Mouse (Mus musculus): Measurements from ENCODE around the gene Prr7.

The Prr7 gene

GRCm38 (mm10) chr13:55510332-55510667 lies 46.2 kb downstream of the Prr7 start:
- no peak for DNase-seq

- peak; percentile 52 to 63 for DNase-seq
Observed at GRCm38 (mm10) chr13:55510668-55511491, 46.8 kb downstream of the Prr7 start.

- DNase-seq: no peak
Observed at GRCm38 (mm10) chr13:55511492-55511861, 47.4 kb downstream of the Prr7 start.

- peak; percentile 59 for DNase-seq
Observed at GRCm38 (mm10) chr13:55512379-55513031, 48.4 kb downstream of the Prr7 start.

- DNase-seq: peak; percentile 86 to 91
Observed at GRCm38 (mm10) chr13:55513111-55513748, 49.2 kb downstream of the Prr7 start, which contains the start of gene Pdlim7. Gene Pdlim7 (minus strand): TSS chr13:55513676.

GRCm38 (mm10) chr13:55513828-55514227 lies 49.8 kb downstream of the Prr7 start:
- no peak for DNase-seq

GRCm38 (mm10) chr13:55516955-55517354 lies 52.9 kb downstream of the Prr7 start:
- DNase-seq: peak; percentile 72 to 89

- DNase-seq: no peak
Observed at GRCm38 (mm10) chr13:55519606-55520005, 55.5 kb downstream of the Prr7 start.

GRCm38 (mm10) chr13:55522730-55523129 lies 58.7 kb downstream of the Prr7 start:
- DNase-seq: no peak
